Mouse (Mus musculus) liver, postnatal 0 days (tissue): ENCODE results near the gene Gal3st3. TPM values are rescaled to one million over a fixed set of nuclear protein-coding genes. Genes with fewer than 3 reads are reported as not detected.

Experiments used
- ATAC-seq: fragments of 200-750 bp; cut with Nextera tagmentation; 2 replicates; pipeline ENCODE4 v1.8.0; 2017; ENCODE audit warnings: mild to moderate bottlenecking, moderate library complexity
- DNase-seq: peaks from one replicate; pipeline ENCODE4 v3.0.0-alpha.2; 2016
- H3K27ac ChIP-seq: fragments of 300-500 bp; sonication (generic); 2 replicates; pipeline ENCODE4 v1.5.1; 2014; ENCODE audit warnings: antibody characterized with exemption, moderate library complexity, mild to moderate bottlenecking, low read depth
- H3K27me3 ChIP-seq: fragments of 300-500 bp; sonication (generic); 2 replicates; pipeline ENCODE4 v1.6.1; 2014; ENCODE audit warnings: low read length, control low read depth, mixed read lengths; ENCODE audit not compliant: insufficient read depth
- H3K36me3 ChIP-seq: fragments of 300-500 bp; sonication (generic); replicated peaks from 2 replicates; pipeline ENCODE4 v1.6.1; 2014; ENCODE audit warnings: mild to moderate bottlenecking, control low read depth, low read length, moderate library complexity, mixed read lengths; ENCODE audit not compliant: insufficient read depth
- H3K4me1 ChIP-seq: fragments of 300-500 bp; sonication (generic); 2 replicates; pipeline ENCODE4 v1.6.1; 2014; ENCODE audit warnings: antibody characterized with exemption, mild to moderate bottlenecking, control low read depth; ENCODE audit not compliant: insufficient read depth
- H3K4me2 ChIP-seq: fragments of 300-500 bp; sonication (generic); 2 replicates; pipeline ENCODE4 v1.6.1; 2014; ENCODE audit warnings: low read depth, mild to moderate bottlenecking, low read length, moderate library complexity, mixed read lengths
- H3K4me3 ChIP-seq: fragments of 300-500 bp; sonication (generic); 2 replicates; pipeline ENCODE4 v1.5.1; 2014; ENCODE audit warnings: low read depth, low read length
- H3K9ac ChIP-seq: fragments of 300-500 bp; sonication (generic); replicated peaks from 2 replicates; pipeline ENCODE4 v1.6.1; 2014; ENCODE audit warnings: mild to moderate bottlenecking, moderate library complexity
- H3K9me3 ChIP-seq: fragments of 300-500 bp; sonication (generic); 2 replicates; pipeline ENCODE4 v1.6.1; 2016; ENCODE audit warnings: mild to moderate bottlenecking, control low read depth, low read length, mixed read lengths
- CTCF ChIP-seq: sonication (generic); IDR thresholded peaks from 2 replicates; pipeline ENCODE4 v1.5.1; 2016; ENCODE audit warnings: antibody characterized with exemption, low read depth
- EP300 ChIP-seq: IDR thresholded peaks from 2 replicates; pipeline ENCODE4 v1.6.1; 2016; ENCODE audit warnings: antibody characterized with exemption, low read depth, mild to moderate bottlenecking
- WGBS: fragments of 180-500 bp; shearing (Covaris S2); extraction: QIAGEN DNeasy Blood & Tissue Kit; methylation state at CpG from one replicate; pipeline ENCODE4 v1.1.7; 2014; ENCODE audit not compliant: insufficient replicate concordance; 5-methylcytosine and 5-hydroxymethylcytosine counted together
- polyA plus RNA-seq: library from polyadenylated mRNA; unstranded; fragments of >200 nt; fragmentation: Nextera tagmentation; extraction: Ambion mirVana; gene quantifications from 2 replicates; pipeline ENCODE4 v1.2.1, GENCODE M21; 2015

The Gal3st3 gene
- polyA plus RNA-seq, 1 experiment from 2014 or later = not detected

DNA sequence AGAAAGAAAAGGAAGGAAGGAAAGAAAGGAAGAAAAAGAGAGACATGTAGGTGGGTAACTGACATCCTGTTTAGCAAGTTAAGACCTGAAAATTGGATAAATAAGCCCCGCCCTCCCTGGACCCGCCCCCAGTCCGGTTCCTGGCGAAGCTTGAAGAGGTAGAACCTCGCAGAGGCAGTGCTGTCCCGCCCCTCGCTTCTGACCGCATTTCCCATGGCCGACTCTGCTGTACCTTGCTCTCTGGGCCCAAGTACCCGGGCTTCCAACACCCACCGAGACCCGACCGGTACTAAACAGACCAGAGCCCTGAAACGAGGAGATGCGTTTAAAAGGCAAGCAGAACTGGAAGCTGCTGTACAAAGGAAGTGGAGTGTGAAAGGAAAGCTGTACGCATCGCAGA is 25.7 kb downstream of the Gal3st3 start:
- no peak overlapping the region for H3K9ac ChIP-seq
- DNase-seq = peak; percentile 21
- H3K4me1 ChIP-seq = no peaks in the 10 kb centered on the region
- ATAC-seq = peak; percentile 40; the same call in 1 of the 2 replicates
- H3K4me2 ChIP-seq = 0 out of 2 replicates have a peak overlapping the region, but pooled peaks have one; percentile 7
- no peaks in the 10 kb centered on the region for H3K9me3 ChIP-seq
- no peak overlapping the region for H3K4me3 ChIP-seq
- no peaks in the 10 kb centered on the region for H3K36me3 ChIP-seq
- TF ChIP-seq EP300 (no peak), CTCF (no peak)
- no peaks in the 10 kb centered on the region for H3K27me3 ChIP-seq
- H3K27ac ChIP-seq = no peak overlapping the region
- WGBS = 45% methylated on average over 17 of the region's 17 CpGs

DNA sequence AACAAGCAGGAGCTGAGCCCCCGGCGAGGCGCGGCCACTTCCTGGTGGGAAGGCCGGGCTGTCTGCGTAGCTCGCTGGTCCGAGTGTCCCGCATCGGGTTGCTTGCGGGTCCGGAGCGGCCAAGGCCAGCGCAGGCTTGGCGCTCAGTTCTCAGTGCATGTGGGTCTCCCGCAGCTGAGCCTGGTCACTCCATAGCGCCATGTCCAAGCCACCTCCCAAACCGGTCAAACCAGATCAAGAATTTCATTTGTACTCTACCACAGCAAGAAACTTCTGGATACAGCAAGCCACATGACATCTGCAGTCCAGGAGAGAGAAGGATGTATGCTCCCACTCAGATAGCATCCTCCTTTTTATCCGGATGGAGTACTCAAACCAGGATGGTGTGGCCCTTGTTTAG is 29.8 kb downstream of the Gal3st3 start:
- no peaks in the 10 kb centered on the region for H3K9me3 ChIP-seq
- TF ChIP-seq EP300 = no peak
- H3K4me1 ChIP-seq = no peaks in the 10 kb centered on the region
- DNase-seq = no peak
- no peak overlapping the region for H3K27ac ChIP-seq
- no peaks in the 10 kb centered on the region for H3K36me3 ChIP-seq
- WGBS = 71% methylated on average over 19 of the region's 19 CpGs
- H3K27me3 ChIP-seq = no peaks in the 10 kb centered on the region
- no peak overlapping the region for H3K4me2 ChIP-seq
- ATAC-seq = no peak
- no peak overlapping the region for H3K9ac ChIP-seq
- H3K4me3 ChIP-seq = no peak overlapping the region

DNA sequence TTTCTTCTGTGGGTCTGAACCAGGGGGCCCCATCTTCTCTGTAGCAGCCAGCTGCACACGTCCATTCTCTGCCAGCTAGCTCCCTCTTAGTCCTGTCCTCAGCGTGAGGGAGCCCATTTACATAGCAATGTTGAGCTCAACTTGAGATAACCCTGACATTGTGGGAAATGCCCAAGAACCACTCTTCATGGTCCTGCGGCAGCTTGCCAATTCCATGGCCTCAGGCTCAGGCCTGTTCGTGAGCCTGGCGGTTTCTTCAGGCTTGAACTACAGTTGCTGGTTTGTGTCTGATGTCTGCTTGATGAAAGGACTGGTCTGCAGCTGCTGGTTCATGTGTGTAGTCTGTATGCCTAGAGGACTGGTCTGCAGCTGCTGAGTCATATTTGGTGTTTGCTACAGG is 36.6 kb downstream of the Gal3st3 start:
- no peak overlapping the region for H3K4me2 ChIP-seq
- H3K4me3 ChIP-seq = no peak overlapping the region
- DNase-seq (no peak), ATAC-seq (no peak)
- WGBS = 68% methylated on average over 5 of the region's 5 CpGs
- H3K4me1 ChIP-seq = no peaks in the 10 kb centered on the region
- H3K36me3 ChIP-seq = no peaks in the 10 kb centered on the region
- no peaks in the 10 kb centered on the region for H3K9me3 ChIP-seq
- no peak overlapping the region for H3K27ac ChIP-seq
- H3K27me3 ChIP-seq = no peaks in the 10 kb centered on the region
- TF ChIP-seq EP300 (no peak), CTCF (no peak)
- H3K9ac ChIP-seq = no peak overlapping the region

DNA sequence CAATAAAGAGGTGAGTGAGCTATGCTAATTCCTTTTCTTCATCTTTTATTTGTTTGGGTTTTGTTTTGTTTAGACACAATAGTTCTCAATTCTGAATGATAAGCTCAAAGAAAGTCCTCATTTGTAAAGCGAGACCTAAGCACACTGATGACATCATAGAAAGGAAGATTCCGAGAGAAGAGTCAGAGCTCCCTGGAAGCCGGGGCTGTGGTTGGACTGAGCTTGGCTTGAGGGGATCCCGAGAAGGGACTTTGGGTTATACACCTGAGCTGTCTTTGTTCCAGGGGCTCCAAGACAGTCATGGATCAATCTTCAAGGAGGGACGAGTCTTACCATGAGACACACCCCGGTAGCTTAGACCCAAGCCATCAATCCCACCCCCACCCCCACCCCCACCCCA is 37.3 kb downstream of the Gal3st3 start, which contains the start of gene Catsper1:
Gene Catsper1, plus strand, starts transcription at position 301 of the 400 bp plus-strand sequence.
- ATAC-seq (no peak), DNase-seq (no peak)
- WGBS = 84% methylated on average over 6 of the region's 6 CpGs
- Histone ChIP-seq H3K9me3 (no peaks in the 10 kb centered on the region), H3K9ac (no peak within 1 kb of the TSS), H3K4me1 (no peaks in the 10 kb centered on the region), H3K4me2 (no peak within 1 kb of the TSS), H3K4me3 (no peak within 1 kb of the TSS), H3K27ac (no peak within 1 kb of the TSS), H3K36me3 (no peaks in the 10 kb centered on the region), H3K27me3 (no peaks in the 10 kb centered on the region)
- no peak for TF ChIP-seq EP300
- TF ChIP-seq CTCF = no peak

DNA sequence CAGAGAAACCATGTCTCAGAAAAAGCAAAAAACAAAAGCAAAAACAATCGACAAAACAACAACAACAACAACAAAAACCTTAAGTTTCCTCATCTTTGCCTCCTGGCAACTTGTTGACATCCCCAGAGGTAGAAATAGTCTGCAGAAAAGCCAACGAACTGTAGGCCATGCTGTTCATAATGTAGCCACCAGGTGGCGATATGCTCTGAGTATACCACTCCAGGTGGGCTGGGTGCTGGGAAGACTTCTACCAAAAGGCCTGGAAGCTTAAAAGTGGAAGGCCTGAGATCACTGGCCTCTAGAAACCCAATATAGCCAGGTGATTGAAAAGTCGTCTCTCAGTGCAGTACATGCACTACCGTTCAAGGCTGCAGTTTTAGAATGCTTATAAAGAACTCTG is 39.8 kb downstream of the Gal3st3 start:
- Histone ChIP-seq H3K9ac (no peak overlapping the region), H3K4me3 (no peak overlapping the region), H3K27ac (no peak overlapping the region), H3K9me3 (no peaks in the 10 kb centered on the region), H3K36me3 (no peaks in the 10 kb centered on the region), H3K27me3 (no peaks in the 10 kb centered on the region), H3K4me1 (no peaks in the 10 kb centered on the region), H3K4me2 (no peak overlapping the region)
- ATAC-seq (no peak), DNase-seq (peak; percentile 83)
- TF ChIP-seq EP300 = no peak
- TF ChIP-seq CTCF = peak; percentile 95
- 20% methylated on average over 5 of the region's 5 CpGs for WGBS

DNA sequence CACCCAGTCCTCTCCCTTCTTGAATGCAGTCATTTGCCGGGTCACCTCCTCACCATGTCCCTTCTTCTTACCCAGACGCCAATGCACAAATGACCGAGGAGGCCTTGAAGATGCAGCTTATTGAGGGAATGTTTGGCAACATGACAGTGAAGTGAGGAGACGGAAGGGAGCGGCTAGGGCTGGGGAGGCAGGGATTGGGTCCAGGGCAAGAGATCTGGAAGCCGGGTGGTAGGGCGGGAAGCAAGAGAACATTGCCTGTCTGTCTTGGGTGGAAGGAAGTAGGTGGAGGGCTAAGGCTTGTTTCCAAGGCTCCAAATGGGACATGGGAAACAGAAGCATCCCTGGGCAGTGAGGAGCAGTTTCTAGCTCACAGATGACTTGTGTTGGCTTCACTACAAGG is 43.2 kb downstream of the Gal3st3 start:
- WGBS = 78% methylated on average over 7 of the region's 7 CpGs
- Histone ChIP-seq H3K9me3 (no peaks in the 10 kb centered on the region), H3K27me3 (no peaks in the 10 kb centered on the region)

More for the DNA sequence above, 43.2 kb downstream of the Gal3st3 start:
- Histone ChIP-seq H3K9ac (no peak overlapping the region), H3K4me1 (no peaks in the 10 kb centered on the region), H3K27ac (no peak overlapping the region), H3K36me3 (no peaks in the 10 kb centered on the region), H3K4me3 (no peak overlapping the region), H3K4me2 (no peak overlapping the region)
- DNase-seq (no peak), ATAC-seq (no peak)
- TF ChIP-seq EP300 (no peak), CTCF (no peak)
